Mouse (Mus musculus): ENCODE data around the gene Gm11168.
"Not testable (repeated sequence)": the region's sequence is repeated elsewhere in the genome, so short reads cannot be mapped to it uniquely, and the experiment has no call there.

- TF ChIP-seq POLR2A (IDR thresholded peaks at IDR 0.05; ENCODE audit: low read depth, low read length); NELFE (IDR thresholded peaks at IDR 0.05; ENCODE audit: low read depth, low read length); MAZ (IDR thresholded peaks at IDR 0.05; ENCODE audit: low read depth, low read length); CTCF (conservative IDR thresholded peaks at IDR 0.05 in 1 of 2, IDR thresholded peaks at IDR 0.05 in 1 of 2; ENCODE audit: low read depth in 2 of 2, low read length in 2 of 2); JUND (conservative IDR thresholded peaks at IDR 0.05; ENCODE audit: low read depth, low read length); CHD1 (IDR thresholded peaks at IDR 0.05; ENCODE audit: low read depth, low read length); POLR2AphosphoS2 (IDR thresholded peaks at IDR 0.05; ENCODE audit: low read depth, low read length); TBP (conservative IDR thresholded peaks at IDR 0.05; ENCODE audit: low read depth, low read length): not testable (repeated sequence)
Observed at GRCm38 (mm10) chr9:3015896-3016295, 12.8 kb downstream of the Gm11168 start.
